Mouse (Mus musculus) testis, postnatal 14 days (tissue): ENCODE measurements around the gene Sh3bgr.

Source experiments
- DNase-seq: peaks from one replicate; pipeline ENCODE4 v3.0.0; 2021; ENCODE audit warnings: low spot score

The Sh3bgr gene

DNA sequence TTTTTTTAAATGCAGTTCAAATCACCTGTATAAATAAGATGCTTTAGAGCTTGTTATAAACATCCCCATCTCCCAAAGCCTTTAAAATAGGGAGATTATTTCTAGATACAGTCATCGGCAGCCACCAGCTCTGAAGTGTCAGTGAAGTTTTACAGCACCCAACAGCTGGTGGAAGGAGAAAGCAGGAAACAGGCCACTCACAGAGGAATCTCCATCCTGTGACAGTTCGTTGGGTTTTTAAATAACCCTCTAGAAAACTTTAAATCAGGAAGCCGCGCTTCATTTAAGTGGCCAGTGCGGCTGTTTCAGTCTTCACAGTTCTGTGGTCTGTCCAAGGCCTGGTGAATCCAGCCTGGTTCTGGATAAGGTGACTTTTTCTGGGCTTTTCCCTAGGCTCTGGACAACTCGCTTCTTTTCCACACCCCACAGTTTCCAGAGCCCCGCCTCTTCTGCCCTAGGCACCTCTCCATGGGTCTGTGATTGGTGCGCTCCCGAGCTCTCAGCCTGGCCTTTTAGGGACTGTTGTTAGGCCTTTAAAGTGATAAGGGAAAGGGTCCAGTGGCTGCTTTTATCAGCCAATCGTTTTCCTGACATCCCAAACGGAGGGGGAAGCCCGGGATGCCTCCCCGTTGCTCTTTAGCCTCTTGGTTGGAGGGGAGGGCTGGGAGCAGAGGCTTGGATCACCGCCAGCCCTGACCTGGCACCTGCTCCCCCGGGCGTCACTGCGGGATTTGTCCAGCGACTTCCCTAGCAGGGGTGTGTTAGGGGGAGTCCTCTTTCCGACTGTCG is at the start of gene Sh3bgr:
Sh3bgr (plus strand) TSS at position 538 of the 789 bp plus-strand sequence.
- peak; percentile 80 for DNase-seq

DNA sequence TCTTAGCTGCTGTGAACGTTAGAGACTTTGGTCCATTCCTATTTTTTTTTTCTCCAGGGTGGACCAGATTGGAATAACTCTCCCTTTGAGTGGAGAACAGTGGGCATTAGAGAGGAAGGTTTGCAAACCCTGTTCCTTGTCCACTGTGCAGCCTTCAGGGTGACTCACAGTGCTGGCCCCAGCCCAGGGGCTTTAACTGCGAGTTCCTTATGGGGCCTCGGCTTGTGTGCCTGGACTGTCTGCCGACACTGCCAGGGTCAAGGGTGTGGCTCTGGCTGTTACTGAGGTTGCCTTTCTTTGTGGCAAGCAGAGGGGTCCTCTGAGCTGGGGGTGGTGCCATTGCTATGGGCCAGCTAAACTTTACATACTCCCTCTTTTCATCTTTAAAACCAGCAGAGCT is 49.3 kb upstream of the Sh3bgr start:
- DNase-seq, result no peak

- DNase-seq, result peak; percentile 57
Measured at GRCm38 (mm10) chr16:96151551-96151950, 48.7 kb upstream of the Sh3bgr start.

DNA sequence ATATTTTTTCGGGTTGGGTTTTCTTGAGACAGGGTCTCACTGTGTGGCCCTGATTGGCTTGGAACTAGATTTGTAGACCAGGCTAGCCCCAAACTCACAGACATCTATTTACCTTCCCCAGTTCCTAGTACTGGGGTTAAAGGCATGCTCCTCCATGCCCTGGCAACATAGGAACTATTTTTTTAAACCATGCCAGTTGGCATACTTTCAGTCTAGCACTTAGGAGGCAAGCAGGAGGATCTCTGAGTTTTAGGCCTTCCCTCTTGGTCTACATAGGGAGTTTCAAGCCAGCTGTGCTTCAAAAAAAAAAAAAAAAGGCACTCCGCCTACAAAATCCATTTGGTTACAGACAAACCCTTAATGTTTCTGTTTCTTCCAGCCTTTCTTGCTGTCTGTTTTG is 45.8 kb upstream of the Sh3bgr start:
- DNase-seq, result no peak

DNA sequence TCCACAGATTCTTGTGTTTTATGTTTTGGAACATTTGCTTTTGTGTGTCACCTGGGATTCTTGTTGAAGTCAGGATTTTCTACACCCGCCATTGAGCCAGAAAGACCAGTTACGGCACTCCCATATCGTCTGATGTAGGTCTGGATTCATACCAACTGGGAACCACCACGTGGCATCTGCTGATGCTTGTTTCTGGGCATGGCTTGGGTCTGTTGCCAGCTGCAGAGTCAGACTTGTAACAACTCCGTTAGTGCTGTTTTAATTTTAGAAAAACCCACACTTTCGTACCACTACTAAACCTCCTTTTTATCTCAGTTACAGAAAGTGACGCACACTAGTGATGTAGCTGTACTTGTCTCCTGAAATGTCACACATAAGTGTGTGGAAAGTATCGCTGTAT is 44.2 kb upstream of the Sh3bgr start:
- no peak for DNase-seq

DNA sequence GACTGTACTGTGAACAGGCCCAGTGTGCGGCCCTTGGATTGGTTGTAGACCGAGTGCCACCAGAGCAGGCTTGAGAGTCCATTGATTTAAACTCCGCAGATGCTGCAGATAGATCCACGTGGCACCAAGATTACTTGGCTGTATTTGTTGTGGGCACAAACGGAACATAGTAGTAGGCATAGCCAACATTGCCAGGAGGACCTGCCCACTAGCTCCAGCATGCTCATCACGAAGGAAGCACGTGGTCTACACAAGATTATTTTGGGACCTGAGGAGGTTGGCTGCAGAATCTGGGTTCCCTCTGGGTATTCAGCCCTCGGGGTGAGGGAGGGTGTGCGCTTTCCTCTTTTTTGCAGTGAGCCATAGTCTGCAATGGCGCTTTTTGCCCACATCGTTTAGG is 43.1 kb upstream of the Sh3bgr start:
- DNase-seq, result no peak

DNA sequence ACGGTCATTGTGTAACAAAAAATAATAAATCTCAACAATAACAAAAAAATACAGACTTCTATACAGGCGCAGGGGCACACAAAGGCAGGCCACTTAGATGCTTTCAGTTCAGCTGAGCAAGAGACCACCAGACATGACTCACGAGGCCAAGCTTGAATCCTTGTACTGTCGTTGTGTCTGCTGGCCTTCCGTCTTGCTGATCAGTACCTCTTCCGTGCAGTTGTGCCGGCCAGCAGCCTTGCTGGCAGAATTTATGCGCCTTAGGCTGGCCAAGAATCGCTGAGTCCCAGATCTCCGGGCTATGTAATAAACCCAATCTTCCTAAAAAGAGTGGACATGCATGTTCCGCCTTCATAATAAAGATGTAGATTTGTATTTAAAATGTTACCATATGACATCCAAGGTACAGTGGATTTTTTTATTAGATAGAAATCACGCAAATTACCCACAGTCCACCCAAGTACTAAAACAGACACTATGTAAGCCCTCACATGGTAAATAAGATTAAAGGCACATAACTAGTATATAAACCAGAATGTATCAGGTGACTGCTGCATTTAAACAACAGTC is 41.7 kb upstream of the Sh3bgr start:
- DNase-seq, result no peak

DNA sequence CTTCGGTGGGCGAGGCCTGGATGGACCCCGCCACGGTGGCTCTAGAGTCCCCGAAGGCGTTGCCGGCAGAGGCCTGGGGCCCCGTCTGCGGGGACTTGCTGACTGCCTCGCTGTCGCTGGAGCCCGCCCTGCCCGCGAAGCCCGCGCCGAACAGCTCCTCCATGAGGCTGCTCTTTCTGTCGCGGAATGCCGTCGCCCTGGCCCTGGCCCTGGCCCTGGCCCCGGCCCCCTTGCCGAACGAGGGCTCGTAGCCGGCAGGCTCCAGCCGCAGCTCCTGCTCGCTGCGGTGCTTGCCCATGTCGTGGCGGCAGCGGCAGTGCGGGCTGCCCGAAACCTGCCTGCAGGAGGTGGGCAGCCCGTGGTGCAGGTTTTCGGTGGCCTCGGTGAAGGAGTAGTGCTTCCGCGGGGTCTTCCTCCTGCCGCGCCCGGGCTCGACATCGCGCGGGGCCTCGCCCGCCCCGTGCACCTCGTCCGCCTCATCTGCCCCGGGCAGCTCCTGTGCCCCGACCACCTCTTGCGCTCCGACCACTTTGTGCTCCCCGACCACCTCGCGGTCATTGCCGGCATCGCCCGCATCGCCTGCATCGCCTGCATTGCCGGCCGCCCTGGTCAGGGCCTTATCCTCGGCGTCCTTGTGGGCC is 41.0 kb upstream of the Sh3bgr start:
- DNase-seq, result peak; percentile 58

GRCm38 (mm10) chr16:96159794-96160346 is 40.4 kb upstream of the Sh3bgr start:
- no peak for DNase-seq

DNA sequence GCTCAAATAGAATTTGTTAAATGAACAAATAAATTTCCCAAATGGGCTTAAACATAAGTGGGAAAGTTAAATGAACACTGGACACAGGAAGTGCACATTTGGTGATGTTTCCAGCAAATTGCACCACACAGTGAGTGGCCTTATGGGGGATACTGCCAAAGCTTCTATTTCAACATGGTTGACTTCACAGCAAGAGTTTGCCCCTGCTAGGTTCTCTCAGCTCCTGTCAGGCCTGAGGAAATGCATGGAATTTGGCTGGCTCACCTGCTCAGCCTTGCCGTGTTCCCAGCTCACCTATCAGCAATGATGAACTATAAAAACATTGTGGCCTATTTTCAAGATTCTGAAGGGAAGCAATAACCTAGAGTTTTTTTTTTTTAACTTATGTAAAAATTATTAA is 39.3 kb upstream of the Sh3bgr start:
- DNase-seq, result no peak

- DNase-seq, result no peak
Measured at GRCm38 (mm10) chr16:96161336-96161735, 38.9 kb upstream of the Sh3bgr start.

DNA sequence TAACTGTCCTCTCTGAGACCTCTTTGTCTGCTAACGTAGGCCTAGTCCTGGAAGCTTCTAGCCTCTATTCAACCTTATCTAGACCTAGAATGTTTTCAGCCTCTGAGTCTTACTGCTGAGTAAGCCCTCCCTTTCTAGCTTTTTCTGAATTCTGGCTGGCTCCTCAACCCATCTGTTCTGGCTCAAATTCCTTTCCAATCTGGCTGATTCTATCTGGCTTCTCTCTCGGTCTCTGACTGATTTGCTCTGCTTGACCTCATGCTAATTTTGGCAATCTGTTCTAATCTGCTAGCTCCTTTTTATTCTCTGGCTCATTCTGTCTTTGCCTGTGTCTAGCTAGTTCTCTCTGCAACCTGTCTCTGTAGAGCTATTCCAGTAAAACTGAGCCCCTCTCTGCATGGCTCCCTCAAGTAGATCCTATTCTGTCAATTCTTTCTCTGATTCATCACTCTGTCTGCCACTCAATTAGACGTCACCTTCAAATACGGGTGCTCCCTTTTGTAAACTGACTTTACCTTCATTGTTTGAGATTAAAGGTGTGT is 34.5 kb upstream of the Sh3bgr start:
- no peak for DNase-seq

GRCm38 (mm10) chr16:96168837-96169236 is 31.4 kb upstream of the Sh3bgr start:
- DNase-seq, result no peak

DNA sequence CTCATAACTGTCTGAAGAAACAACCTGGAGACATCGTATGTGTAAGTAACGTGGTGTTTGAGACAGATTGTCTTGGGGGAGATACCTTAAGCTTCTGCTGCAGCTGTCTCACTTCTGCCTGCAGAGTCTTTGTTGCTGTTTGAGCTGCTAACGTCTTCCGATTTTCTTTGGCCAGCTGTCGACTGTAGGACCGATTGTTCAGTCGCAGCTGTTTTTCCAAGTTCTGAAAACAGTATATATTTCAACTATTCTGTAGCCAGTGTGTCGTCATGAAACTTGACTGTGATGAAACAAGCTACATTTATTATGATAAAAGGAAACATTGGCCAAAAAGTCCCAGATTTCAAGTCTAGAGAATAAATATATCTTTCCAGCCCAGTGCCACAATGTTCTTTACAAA is 26.6 kb upstream of the Sh3bgr start:
- no peak for DNase-seq

GRCm38 (mm10) chr16:96175399-96175798 is 24.9 kb upstream of the Sh3bgr start:
- no peak for DNase-seq

- no peak for DNase-seq
Measured at GRCm38 (mm10) chr16:96179156-96179555, 21.1 kb upstream of the Sh3bgr start.

GRCm38 (mm10) chr16:96187619-96188018 is 12.6 kb upstream of the Sh3bgr start:
- no peak for DNase-seq

GRCm38 (mm10) chr16:96191531-96192506 is 8.4 kb upstream of the Sh3bgr start, which contains the start of gene Lca5l:
TSS of gene Lca5l (minus strand) at chr16:96192271.
- DNase-seq, result peak; percentile 99

GRCm38 (mm10) chr16:96200702-96201028 is 415 bp downstream of the Sh3bgr start:
- peak; percentile 35 for DNase-seq

- DNase-seq, result no peak
Measured at GRCm38 (mm10) chr16:96201485-96202232, 1.4 kb downstream of the Sh3bgr start.

- no peak for DNase-seq
Measured at GRCm38 (mm10) chr16:96209789-96210188, 9.5 kb downstream of the Sh3bgr start.
